Mouse (Mus musculus) spleen, postnatal 14 days (tissue): ENCODE results near the gene Esyt1.
"Not testable (repeated sequence)": the region's sequence is repeated elsewhere in the genome, so short reads cannot be mapped to it uniquely, and the experiment has no call there.

Experiments
- DNase-seq, 2 experiments: peaks; one replicate each; pipeline ENCODE4 v3.0.0; 2021 to 2022; ENCODE audit warnings: low spot score in 2 of 2

The Esyt1 gene

GRCm38 (mm10) chr10:128538340-128538870, 12.7 kb upstream of the Esyt1 start:
- no peak for DNase-seq

DNA sequence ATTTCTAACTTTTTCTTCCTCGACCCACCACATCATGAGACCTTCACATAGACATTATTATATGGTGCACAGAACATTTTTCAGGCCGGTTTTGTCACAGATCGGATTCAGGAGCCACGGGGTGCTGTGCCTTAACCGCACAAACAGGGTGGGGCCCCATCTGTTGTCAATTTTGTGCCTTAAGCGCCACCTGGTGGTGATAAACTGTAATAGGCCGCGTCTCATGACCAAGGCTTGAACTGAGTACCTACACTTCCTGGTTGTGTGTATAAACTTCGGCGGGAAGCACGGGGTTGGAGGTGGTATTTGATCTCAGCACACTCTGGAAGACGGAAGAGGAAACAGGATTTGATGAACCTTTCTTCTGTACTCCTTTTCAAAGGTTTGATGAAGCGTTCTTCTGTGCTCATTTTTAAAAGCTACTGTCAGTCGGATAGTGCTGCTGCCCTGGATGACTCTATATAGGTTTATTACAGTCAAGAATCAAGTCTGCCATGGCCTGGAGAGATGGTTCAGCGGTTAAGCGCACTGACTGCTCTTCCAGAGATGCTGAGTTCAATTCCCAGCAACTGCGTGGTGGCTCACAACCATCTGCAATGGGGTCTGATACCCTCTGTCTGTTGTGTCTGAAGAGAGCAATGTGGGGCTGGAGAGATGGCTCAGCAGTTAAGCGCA, 10.7 kb upstream of the Esyt1 start:
- DNase-seq: peak; percentile 83 to 89

GRCm38 (mm10) chr10:128535624-128536265, 10.1 kb upstream of the Esyt1 start:
- no peak for DNase-seq

DNA sequence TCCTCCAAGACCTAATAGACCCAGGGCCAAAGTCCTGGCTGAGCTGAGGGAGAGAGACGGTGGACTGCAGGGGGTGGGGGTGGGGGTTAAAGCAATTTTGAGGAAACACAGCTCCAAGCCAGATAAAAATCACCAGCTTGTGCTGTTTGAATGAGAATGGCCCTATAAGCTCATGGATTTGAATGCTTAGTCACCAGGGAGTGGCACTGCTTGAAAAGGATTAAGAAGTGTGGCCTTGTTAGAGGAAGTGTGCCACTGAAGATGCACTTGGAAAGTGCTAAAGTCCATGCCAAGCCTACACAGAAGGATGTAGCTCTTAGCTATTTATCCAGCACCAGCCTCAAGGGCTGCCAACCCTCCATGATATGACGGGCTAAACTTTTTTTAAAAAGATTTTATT, 9.5 kb upstream of the Esyt1 start:
- DNase-seq: no peak

DNA sequence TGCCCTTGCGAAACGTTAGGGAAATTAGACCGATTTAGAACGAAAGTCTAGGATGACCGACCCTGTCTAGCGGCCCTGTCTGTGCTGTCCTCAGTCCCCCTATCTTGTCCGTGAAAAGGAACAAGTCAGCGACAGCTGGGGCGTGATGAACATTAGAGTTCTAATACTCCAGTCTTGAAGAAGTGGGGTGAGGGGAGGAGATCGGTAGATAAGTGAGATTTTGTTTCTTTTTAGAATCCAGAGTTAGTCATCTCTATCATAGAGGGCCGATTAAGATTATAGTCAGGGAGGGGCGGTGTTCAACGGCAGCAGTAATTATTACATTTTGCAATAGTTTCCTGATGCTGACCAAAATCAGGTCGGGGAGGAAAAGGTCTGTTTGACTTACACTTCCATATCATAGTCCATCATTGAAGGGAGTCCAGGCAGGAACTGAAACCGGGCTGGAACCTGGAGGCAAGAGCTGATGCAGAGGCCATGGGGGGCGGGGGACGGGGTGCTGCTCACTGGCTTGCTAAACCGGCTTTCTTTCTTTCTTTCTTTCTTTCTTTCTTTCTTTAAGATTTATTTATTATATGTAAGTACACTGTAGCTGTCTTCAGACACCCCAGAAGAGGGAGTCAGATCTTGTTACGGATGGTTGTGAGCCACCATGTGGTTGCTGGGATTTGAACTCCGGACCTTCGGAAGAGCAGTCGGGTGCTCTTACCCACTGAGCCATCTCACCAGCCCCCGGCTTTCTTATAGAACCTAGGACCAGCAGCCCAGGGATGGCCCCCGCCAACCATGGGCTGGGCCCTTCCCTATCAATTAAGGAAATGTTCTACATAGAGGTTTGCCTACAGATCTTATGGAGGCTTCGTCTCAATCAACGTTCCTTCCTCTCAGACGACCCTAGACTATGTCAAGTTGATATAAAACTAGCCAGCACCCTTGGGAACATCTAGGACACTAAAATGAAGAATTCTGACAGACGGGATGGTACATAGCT, 990 bp upstream of the Esyt1 start:
- DNase-seq: no peak

- DNase-seq: peak; percentile 52 to 59
Measured at GRCm38 (mm10) chr10:128524732-128525662, 674 bp downstream of the Esyt1 start.

DNA sequence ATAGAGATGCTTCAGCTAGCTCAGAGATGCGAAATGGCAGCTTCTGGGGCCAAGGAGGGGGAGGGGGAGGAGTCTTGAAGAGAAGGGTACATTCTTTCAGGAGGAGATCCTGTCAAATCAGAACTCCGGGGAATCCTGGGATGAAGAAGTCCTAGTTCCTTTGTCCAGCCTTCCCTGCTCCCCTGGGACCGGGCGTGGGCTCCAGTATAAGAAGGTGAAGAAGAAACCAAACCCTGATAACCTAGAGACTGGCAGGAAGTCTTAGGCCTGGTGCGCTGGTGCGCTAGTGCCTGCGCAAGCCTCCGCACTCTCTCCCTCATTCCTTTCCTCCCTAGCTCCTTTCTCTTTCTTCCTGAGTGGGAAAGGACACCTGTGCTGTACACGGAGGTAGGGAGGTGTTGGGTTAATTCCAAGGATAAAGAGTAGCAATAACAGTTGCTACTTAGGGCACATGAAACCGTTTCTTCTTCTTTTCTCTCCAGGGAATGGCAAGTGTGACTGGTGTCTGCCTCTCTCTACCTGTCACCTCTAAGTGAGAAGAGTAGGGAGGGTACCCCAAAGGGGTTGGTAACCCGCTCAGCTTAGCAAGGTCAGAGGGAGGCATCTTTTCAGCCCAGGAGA, 1.4 kb downstream of the Esyt1 start:
- no peak for DNase-seq

GRCm38 (mm10) chr10:128522351-128522750, 3.3 kb downstream of the Esyt1 start:
- DNase-seq: no peak

DNA sequence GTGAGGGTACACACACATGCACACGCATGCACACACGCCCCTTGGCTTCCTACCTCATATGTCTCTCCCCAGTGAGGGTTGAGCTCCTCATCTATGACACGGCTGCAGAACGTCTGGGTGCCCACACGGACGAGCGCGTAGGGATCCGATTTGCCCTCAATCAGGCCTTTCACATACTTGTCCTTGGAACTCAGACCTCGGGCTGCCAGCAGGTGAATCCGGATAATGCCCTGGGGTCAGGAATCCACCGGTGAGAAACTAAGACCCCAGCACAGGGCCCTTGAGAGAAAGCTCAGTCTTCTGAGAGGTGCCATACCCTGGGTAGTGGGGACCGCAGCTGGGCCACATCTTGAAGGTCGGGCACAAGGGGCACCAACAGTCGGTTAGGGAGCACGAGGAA, 5.1 kb downstream of the Esyt1 start:
- no peak for DNase-seq

DNA sequence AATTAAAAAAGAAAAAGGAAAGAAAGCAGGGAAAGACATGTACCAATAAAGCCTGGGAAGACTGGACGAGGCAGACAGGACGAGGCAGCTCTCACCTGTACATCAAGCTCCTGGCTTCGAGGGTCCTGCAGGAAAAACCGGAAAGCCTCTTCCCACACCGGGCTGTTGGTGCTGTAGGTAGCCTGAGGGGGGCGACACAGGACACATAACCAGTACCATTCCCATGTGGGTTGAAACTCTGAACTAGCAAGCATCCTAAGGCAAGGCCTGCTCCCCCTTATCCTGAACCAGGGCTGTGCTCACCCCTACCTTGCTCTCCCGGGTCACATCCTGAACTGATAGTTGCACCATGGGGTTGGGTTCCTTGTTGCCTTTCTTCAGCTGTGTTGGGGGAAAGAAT, 6.8 kb downstream of the Esyt1 start:
- no peak for DNase-seq

GRCm38 (mm10) chr10:128516677-128517076, 9.0 kb downstream of the Esyt1 start:
- no peak for DNase-seq

DNA sequence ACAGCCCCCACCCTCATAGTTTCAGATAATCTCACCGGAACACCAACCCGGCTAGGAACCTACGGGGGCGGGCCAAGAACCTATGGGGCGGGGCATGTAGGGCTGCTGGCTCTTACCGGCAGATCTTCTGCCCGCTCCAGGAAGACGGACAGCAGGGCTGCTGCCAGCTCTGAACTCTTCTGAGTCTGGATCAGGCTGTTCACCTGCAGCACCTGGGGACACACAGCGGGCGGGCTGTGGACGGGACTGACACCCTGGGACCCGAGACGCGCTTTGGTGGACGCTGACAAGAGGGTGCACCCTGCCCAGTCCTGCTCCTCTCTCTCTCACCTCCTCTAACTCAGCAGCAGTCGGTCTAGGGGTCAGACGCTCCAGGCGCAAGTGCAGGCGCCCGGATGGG, 9.6 kb downstream of the Esyt1 start:
- no peak for DNase-seq

DNA sequence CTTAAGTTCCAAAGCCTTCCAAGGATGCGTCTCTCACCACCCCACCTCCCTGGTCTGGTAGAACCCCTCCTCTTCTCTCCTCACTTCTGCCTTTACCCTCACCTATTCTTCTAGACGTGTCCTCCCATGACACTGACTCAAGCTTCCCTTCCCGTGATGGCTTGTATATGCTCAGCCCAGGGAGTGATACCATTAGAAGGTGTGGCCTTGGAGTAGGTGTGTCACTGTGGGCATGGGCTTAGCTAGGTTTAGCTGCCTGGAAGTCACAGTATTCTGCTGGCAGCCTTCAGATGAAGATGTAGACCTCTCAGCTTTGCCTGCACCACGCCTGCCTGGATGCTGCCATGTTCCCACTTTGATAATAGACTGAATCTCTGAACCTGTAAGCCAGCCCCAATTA, 10.6 kb downstream of the Esyt1 start:
- no peak for DNase-seq

GRCm38 (mm10) chr10:128511761-128512160, 13.9 kb downstream of the Esyt1 start:
- DNase-seq: no peak

- no peak for DNase-seq
Measured at GRCm38 (mm10) chr10:128511189-128511588, 14.5 kb downstream of the Esyt1 start.

DNA sequence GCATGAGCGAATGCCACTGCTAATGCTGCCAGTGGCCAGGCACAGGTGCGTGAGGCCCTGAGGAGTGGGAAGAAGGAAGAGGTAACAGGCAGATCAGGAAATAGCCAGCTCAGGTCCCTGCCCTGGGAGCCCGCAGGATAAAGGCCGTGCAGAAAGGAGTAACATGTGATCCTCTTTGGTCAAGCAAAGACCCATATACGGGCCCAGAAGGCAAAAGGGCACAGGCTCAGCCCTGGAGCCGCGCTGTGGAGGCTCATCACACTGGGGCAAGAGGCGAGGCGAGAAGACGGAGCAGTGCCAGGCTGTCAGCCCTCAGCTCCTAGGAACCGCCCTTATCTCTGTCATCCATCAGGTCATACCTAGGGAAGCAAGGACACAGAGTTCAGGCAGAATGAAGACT, 15.4 kb downstream of the Esyt1 start:
- DNase-seq: no peak

- no peak for DNase-seq
Measured at GRCm38 (mm10) chr10:128509831-128510230, 15.8 kb downstream of the Esyt1 start.

- DNase-seq: no peak
Measured at GRCm38 (mm10) chr10:128509203-128509602, 16.5 kb downstream of the Esyt1 start.

- no peak for DNase-seq
Measured at GRCm38 (mm10) chr10:128508260-128508659, 17.4 kb downstream of the Esyt1 start.

DNA sequence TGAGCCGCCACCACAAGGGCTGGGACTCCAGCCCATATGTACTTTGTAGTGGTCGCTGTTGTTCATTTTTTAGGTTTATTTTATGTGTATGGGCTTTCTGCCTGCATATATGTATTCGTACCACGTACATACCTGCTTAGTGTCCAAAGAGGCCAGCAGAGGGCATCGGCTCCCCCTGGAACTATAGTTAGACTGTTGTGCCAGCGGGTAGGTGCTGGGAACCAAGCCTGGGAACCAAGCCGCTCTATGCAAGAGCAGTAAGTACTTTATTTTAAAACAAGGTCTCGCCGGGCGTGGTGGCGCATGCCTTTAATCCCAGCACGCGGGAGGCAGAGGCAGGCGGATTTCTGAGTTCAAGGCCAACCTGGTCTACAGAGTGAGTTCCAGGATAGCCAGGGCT, 19.7 kb downstream of the Esyt1 start:
- DNase-seq: no peak

GRCm38 (mm10) chr10:128505371-128505667, 20.4 kb downstream of the Esyt1 start:
- not testable (repeated sequence) for DNase-seq
